Comparison of ENCODE assay signal across 11 mouse cellular contexts in the genomic region with DNA sequence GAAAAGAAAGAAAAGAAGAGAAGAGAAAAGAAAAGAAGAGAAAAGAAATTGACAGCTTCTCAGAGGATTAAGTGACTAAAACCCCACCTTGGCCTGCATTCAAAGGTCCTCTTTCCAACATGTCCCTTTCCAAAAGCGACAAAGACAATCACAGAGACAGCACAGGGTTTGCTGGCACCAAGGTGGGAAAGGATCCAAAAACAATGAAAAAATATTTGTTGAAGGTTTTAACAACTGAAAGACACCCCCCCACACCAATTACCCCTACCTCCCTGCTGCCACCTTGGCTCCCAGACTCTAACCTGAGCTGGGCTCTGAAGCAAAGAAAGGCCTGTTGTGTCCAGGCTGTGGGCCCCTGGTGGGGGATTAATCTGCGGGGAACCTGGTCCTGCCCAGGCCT.
"Had no signal": no experiment of that assay in that cellular context is flagged by ENCODE, and none has a peak within 500 bp of the region (broad histone marks: within the 10 kb centered on the region; RNA-seq: fewer than 3 reads in every experiment).

No protein-coding gene starts in this region.

- DNase-seq: kidney, postnatal 25 days; layer of hippocampus, postnatal 36 days; lung, adult 18-20 months; thymus, adult 18-20 months; thymus, postnatal 14 days had no signal

- ATAC-seq: midbrain, embryonic 13.5 days had no signal

- H3K9me3 ChIP-seq: kidney, embryonic 15.5 days; limb, embryonic 12.5 days; midbrain, embryonic 13.5 days; neural tube, embryonic 15.5 days had no signal

- H3K9ac ChIP-seq: kidney, embryonic 15.5 days; limb, embryonic 12.5 days; liver, embryonic 14.5 days; midbrain, embryonic 13.5 days; neural tube, embryonic 15.5 days had no signal

- H3K4me3 ChIP-seq: kidney, embryonic 15.5 days; limb, embryonic 12.5 days; midbrain, embryonic 13.5 days; myocyte; neural tube, embryonic 15.5 days had no signal

- H3K27me3 ChIP-seq: kidney, embryonic 15.5 days; midbrain, embryonic 13.5 days; neural tube, embryonic 15.5 days had no signal

- H3K4me2 ChIP-seq: kidney, embryonic 15.5 days; limb, embryonic 12.5 days; midbrain, embryonic 13.5 days; neural tube, embryonic 15.5 days had no signal

- H3K27ac ChIP-seq: kidney, embryonic 15.5 days; limb, embryonic 12.5 days; liver, embryonic 14.5 days; midbrain, embryonic 13.5 days; neural tube, embryonic 15.5 days had no signal

- H3K4me1 ChIP-seq: neural tube, embryonic 15.5 days had no signal

- H3K36me3 ChIP-seq: kidney, embryonic 15.5 days; limb, embryonic 12.5 days; midbrain, embryonic 13.5 days; neural tube, embryonic 15.5 days had no signal
